Mouse (Mus musculus): ENCODE measurements around the gene Fam81b. TPM values are rescaled to one million over a fixed set of nuclear protein-coding genes. Genes with fewer than 3 reads are reported as not detected.

Fam81b gene
- polyA plus RNA-seq, 1 experiment from 2014 or later, result not detected

- Histone ChIP-seq H3K36me3 (ENCODE audit: control insufficient read depth, insufficient read depth, low read length) (no peaks in the 10 kb centered on the region), H3K27ac (ENCODE audit: low read depth, low read length) (no peak overlapping the region), H3K9me3 (ENCODE audit: control insufficient read depth, low read length) (no peaks in the 10 kb centered on the region), H3K4me3 (ENCODE audit: low read depth, low read length) (no peak overlapping the region), H3K4me1 (ENCODE audit: control insufficient read depth, insufficient read depth, low read length) (no peaks in the 10 kb centered on the region), H3K9ac (ENCODE audit: low read length) (no peak overlapping the region), H3K27me3 (ENCODE audit: control insufficient read depth, insufficient read depth, low read length) (no peaks in the 10 kb centered on the region), H3K4me2 (no peak overlapping the region)
- DNase-seq (ENCODE audit: low spot score, missing footprints), result no peak
- WGBS, result 86% methylated on average over 2 of the region's 2 CpGs
- ATAC-seq (ENCODE audit: low FRiP score), result no peak
These were observed 2.8 kb downstream of the Fam81b start for GRCm38 (mm10) chr13:76302056-76302455.

- H3K9ac ChIP-seq (ENCODE audit: low read length), result no peak overlapping the region
- DNase-seq (ENCODE audit: low spot score, missing footprints), result no peak
- 76% methylated on average over 4 of the region's 4 CpGs for WGBS
- no peaks in the 10 kb centered on the region for H3K36me3 ChIP-seq (ENCODE audit: control insufficient read depth, insufficient read depth, low read length)
- no peak overlapping the region for H3K27ac ChIP-seq (ENCODE audit: low read depth, low read length)
- H3K4me3 ChIP-seq (ENCODE audit: low read depth, low read length), result no peak overlapping the region
- H3K4me2 ChIP-seq, result no peak overlapping the region
- no peak for ATAC-seq (ENCODE audit: low FRiP score)
- no peaks in the 10 kb centered on the region for H3K9me3 ChIP-seq (ENCODE audit: control insufficient read depth, low read length)
- no peaks in the 10 kb centered on the region for H3K4me1 ChIP-seq (ENCODE audit: control insufficient read depth, insufficient read depth, low read length)
- H3K27me3 ChIP-seq (ENCODE audit: control insufficient read depth, insufficient read depth, low read length), result no peaks in the 10 kb centered on the region
These were observed 12.8 kb downstream of the Fam81b start for GRCm38 (mm10) chr13:76292050-76292449.

GRCm38 (mm10) chr13:76284597-76284996 lies 20.3 kb downstream of the Fam81b start:
- DNase-seq (ENCODE audit: low spot score, missing footprints) (no peak), ATAC-seq (ENCODE audit: low FRiP score) (no peak)
- WGBS, result 92% methylated on average over 3 of the region's 3 CpGs
- Histone ChIP-seq H3K4me2 (no peak overlapping the region), H3K4me3 (ENCODE audit: low read depth, low read length) (no peak overlapping the region), H3K36me3 (ENCODE audit: control insufficient read depth, insufficient read depth, low read length) (no peaks in the 10 kb centered on the region), H3K27me3 (ENCODE audit: control insufficient read depth, insufficient read depth, low read length) (no peaks in the 10 kb centered on the region), H3K9ac (ENCODE audit: low read length) (no peak overlapping the region), H3K9me3 (ENCODE audit: control insufficient read depth, low read length) (no peaks in the 10 kb centered on the region), H3K27ac (ENCODE audit: low read depth, low read length) (no peak overlapping the region), H3K4me1 (ENCODE audit: control insufficient read depth, insufficient read depth, low read length) (no peaks in the 10 kb centered on the region)

- no peak overlapping the region for H3K4me3 ChIP-seq (ENCODE audit: low read depth, low read length)
- no peaks in the 10 kb centered on the region for H3K9me3 ChIP-seq (ENCODE audit: control insufficient read depth, low read length)
- no peak overlapping the region for H3K9ac ChIP-seq (ENCODE audit: low read length)
- no peaks in the 10 kb centered on the region for H3K4me1 ChIP-seq (ENCODE audit: control insufficient read depth, insufficient read depth, low read length)
- ATAC-seq (ENCODE audit: low FRiP score) (no peak), DNase-seq (ENCODE audit: low spot score, missing footprints) (no peak)
- 82% methylated on average over 5 of the region's 5 CpGs for WGBS
- no peaks in the 10 kb centered on the region for H3K36me3 ChIP-seq (ENCODE audit: control insufficient read depth, insufficient read depth, low read length)
- H3K27ac ChIP-seq (ENCODE audit: low read depth, low read length), result no peak overlapping the region
- no peak overlapping the region for H3K4me2 ChIP-seq
- no peaks in the 10 kb centered on the region for H3K27me3 ChIP-seq (ENCODE audit: control insufficient read depth, insufficient read depth, low read length)
These were observed 40.4 kb downstream of the Fam81b start for GRCm38 (mm10) chr13:76264361-76265026.

- DNase-seq (ENCODE audit: low spot score, missing footprints) (no peak), ATAC-seq (ENCODE audit: low FRiP score) (no peak)
- Histone ChIP-seq H3K9ac (ENCODE audit: low read length) (no peak overlapping the region), H3K9me3 (ENCODE audit: control insufficient read depth, low read length) (no peaks in the 10 kb centered on the region), H3K27ac (ENCODE audit: low read depth, low read length) (no peak overlapping the region), H3K27me3 (ENCODE audit: control insufficient read depth, insufficient read depth, low read length) (no peaks in the 10 kb centered on the region), H3K4me3 (ENCODE audit: low read depth, low read length) (no peak overlapping the region), H3K36me3 (ENCODE audit: control insufficient read depth, insufficient read depth, low read length) (no peaks in the 10 kb centered on the region), H3K4me2 (no peak overlapping the region), H3K4me1 (ENCODE audit: control insufficient read depth, insufficient read depth, low read length) (no peaks in the 10 kb centered on the region)
- WGBS, result 76% methylated on average over 1 of the region's 1 CpGs
These were observed 46.1 kb downstream of the Fam81b start for GRCm38 (mm10) chr13:76258766-76259165.

GRCm38 (mm10) chr13:76256350-76256749 lies 48.5 kb downstream of the Fam81b start:
- Histone ChIP-seq H3K9me3 (ENCODE audit: control insufficient read depth, low read length) (no peaks in the 10 kb centered on the region), H3K4me3 (ENCODE audit: low read depth, low read length) (no peak overlapping the region), H3K9ac (ENCODE audit: low read length) (no peak overlapping the region), H3K36me3 (ENCODE audit: control insufficient read depth, insufficient read depth, low read length) (no peaks in the 10 kb centered on the region), H3K4me2 (no peak overlapping the region), H3K27me3 (ENCODE audit: control insufficient read depth, insufficient read depth, low read length) (no peaks in the 10 kb centered on the region), H3K27ac (ENCODE audit: low read depth, low read length) (no peak overlapping the region), H3K4me1 (ENCODE audit: control insufficient read depth, insufficient read depth, low read length) (no peaks in the 10 kb centered on the region)
- DNase-seq (ENCODE audit: low spot score, missing footprints) (no peak), ATAC-seq (ENCODE audit: low FRiP score) (no peak)
- WGBS, result 78% methylated on average over 3 of the region's 3 CpGs

GRCm38 (mm10) chr13:76250092-76250491 lies 54.8 kb downstream of the Fam81b start:
- DNase-seq (ENCODE audit: low spot score, missing footprints) (peak; percentile 84), ATAC-seq (ENCODE audit: low FRiP score) (no peak)
- Histone ChIP-seq H3K27me3 (ENCODE audit: control insufficient read depth, insufficient read depth, low read length) (no peaks in the 10 kb centered on the region), H3K4me1 (ENCODE audit: control insufficient read depth, insufficient read depth, low read length) (no peaks in the 10 kb centered on the region), H3K9me3 (ENCODE audit: control insufficient read depth, low read length) (no peaks in the 10 kb centered on the region), H3K36me3 (ENCODE audit: control insufficient read depth, insufficient read depth, low read length) (no peaks in the 10 kb centered on the region), H3K4me2 (no peak overlapping the region), H3K9ac (ENCODE audit: low read length) (no peak overlapping the region), H3K27ac (ENCODE audit: low read depth, low read length) (no peak overlapping the region), H3K4me3 (ENCODE audit: low read depth, low read length) (no peak overlapping the region)
- WGBS, result 79% methylated on average over 7 of the region's 7 CpGs

- H3K4me1 ChIP-seq (ENCODE audit: control insufficient read depth, insufficient read depth, low read length), result no peaks in the 10 kb centered on the region
- H3K36me3 ChIP-seq (ENCODE audit: control insufficient read depth, insufficient read depth, low read length), result no peaks in the 10 kb centered on the region
- DNase-seq (ENCODE audit: low spot score, missing footprints), result no peak
- H3K27me3 ChIP-seq (ENCODE audit: control insufficient read depth, insufficient read depth, low read length), result no peaks in the 10 kb centered on the region
- H3K4me3 ChIP-seq (ENCODE audit: low read depth, low read length), result no peak overlapping the region
- ATAC-seq (ENCODE audit: low FRiP score), result no peak
- H3K9me3 ChIP-seq (ENCODE audit: control insufficient read depth, low read length), result no peaks in the 10 kb centered on the region
- H3K9ac ChIP-seq (ENCODE audit: low read length), result no peak overlapping the region
- no peak overlapping the region for H3K27ac ChIP-seq (ENCODE audit: low read depth, low read length)
- WGBS, result 73% methylated on average over 1 of the region's 1 CpGs
- H3K4me2 ChIP-seq, result no peak overlapping the region
These were observed 55.8 kb downstream of the Fam81b start for GRCm38 (mm10) chr13:76249066-76249465.

GRCm38 (mm10) chr13:76215397-76215796 lies 89.5 kb downstream of the Fam81b start:
- H3K9ac ChIP-seq (ENCODE audit: low read length), result no peak overlapping the region
- no peaks in the 10 kb centered on the region for H3K9me3 ChIP-seq (ENCODE audit: control insufficient read depth, low read length)
- H3K27me3 ChIP-seq (ENCODE audit: control insufficient read depth, insufficient read depth, low read length), result no peaks in the 10 kb centered on the region
- ATAC-seq (ENCODE audit: low FRiP score) (peak; percentile 69; the same call in 1 of the 2 replicates), DNase-seq (ENCODE audit: low spot score, missing footprints) (no peak)
- H3K4me1 ChIP-seq (ENCODE audit: control insufficient read depth, insufficient read depth, low read length), result no peaks in the 10 kb centered on the region
- 49% methylated on average over 2 of the region's 2 CpGs for WGBS
- H3K4me3 ChIP-seq (ENCODE audit: low read depth, low read length), result no peak overlapping the region
- no peaks in the 10 kb centered on the region for H3K36me3 ChIP-seq (ENCODE audit: control insufficient read depth, insufficient read depth, low read length)
- H3K27ac ChIP-seq (ENCODE audit: low read depth, low read length), result no peak overlapping the region
- H3K4me2 ChIP-seq, result no peak overlapping the region

Data from midbrain, embryonic 11.5 days (tissue).